In the genomic region with DNA sequence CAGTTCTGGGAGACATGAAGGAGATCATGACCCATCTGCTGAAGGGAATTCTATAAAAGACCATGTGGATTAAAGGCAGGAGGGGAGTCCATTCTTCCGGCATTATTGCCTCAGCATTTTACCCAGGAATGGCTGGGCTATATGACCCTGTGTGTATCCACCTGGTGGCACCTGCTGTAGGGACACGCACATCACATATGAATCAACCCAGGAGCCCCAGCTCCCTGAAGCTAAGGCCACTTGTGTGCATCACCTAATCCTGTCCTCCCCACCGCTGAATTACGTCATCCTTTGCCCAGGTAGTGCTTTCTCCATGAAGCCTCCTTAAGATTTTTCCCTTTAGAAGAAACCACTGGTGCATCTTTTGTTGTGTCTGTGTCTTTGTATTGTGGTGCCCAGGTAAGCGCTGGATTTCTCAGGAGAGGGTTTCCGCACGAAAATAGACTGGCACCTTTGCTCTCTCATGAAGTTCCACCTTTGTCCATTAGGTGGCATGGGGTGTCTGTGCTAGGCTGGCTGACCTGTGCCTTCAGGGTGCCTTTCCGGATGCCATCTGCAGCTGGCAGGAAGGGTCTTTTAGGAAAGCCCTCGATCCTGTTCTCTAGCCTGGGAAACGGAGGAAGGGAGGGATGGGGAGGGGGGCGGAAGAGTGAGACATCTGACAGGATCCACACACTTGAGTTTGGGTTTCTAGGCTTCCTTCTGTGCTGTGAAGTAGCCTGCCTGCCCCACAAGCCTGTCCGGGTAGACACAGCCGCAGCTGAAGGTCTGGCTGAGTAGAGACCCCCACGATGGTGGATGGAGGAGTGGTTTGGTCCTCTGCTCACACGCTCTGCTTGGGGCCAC, we compare ENCODE assay signal across 8 mouse cellular contexts. TPM values are rescaled to one million over a fixed set of nuclear protein-coding genes. Genes with fewer than 3 reads are reported as not detected.
DNase-seq lines count a peak whose midpoint lies in the region; ATAC-seq and TF ChIP-seq lines count a peak whose summit lies in the region.

No protein-coding gene starts in this region.

- TF ChIP-seq CTCF in forebrain, postnatal 0 days (IDR thresholded peaks at IDR 0.05; ENCODE audit: low read depth): peak; percentile 94
- TF ChIP-seq CTCF in hindbrain, postnatal 0 days (IDR thresholded peaks at IDR 0.05; ENCODE audit: low read depth): peak; percentile 96

- H3K9ac ChIP-seq in forebrain, postnatal 0 days: no peak overlapping the region
- 0 out of 2 replicates have a peak overlapping the region, but pooled peaks have one; percentile 5 for H3K9ac ChIP-seq in hindbrain, postnatal 0 days (replicated peaks; ENCODE audit: low read length)
- H3K9ac ChIP-seq in limb, embryonic 11.5 days (ENCODE audit: low read length): 0 out of 2 replicates have a peak overlapping the region, but pooled peaks have one; percentile 17
- H3K9ac ChIP-seq in midbrain, embryonic 12.5 days (replicated peaks): no peak overlapping the region

- H3K27me3 ChIP-seq in forebrain, postnatal 0 days (ENCODE audit: insufficient read depth, low read length): no peaks in the 10 kb centered on the region
- no peaks in the 10 kb centered on the region for H3K27me3 ChIP-seq in hindbrain, postnatal 0 days (ENCODE audit: insufficient read depth, low read length)
- H3K27me3 ChIP-seq in limb, embryonic 11.5 days (ENCODE audit: control insufficient read depth, insufficient read depth, low read length): no peaks in the 10 kb centered on the region
- no peaks in the 10 kb centered on the region for H3K27me3 ChIP-seq in midbrain, embryonic 12.5 days

- no peaks in the 10 kb centered on the region for H3K4me1 ChIP-seq in forebrain, postnatal 0 days (ENCODE audit: insufficient read depth)
- H3K4me1 ChIP-seq in hindbrain, postnatal 0 days (ENCODE audit: insufficient read depth, low read length): 0 out of 2 replicates have a peak, but pooled peaks cover 3% of the 10 kb centered on the region
- peaks cover 7% of the 10 kb centered on the region; the same call in 1 of the 2 replicates for H3K4me1 ChIP-seq in limb, embryonic 11.5 days (ENCODE audit: control insufficient read depth, insufficient read depth, low read length)
- peaks cover 11% of the 10 kb centered on the region for H3K4me1 ChIP-seq in midbrain, embryonic 12.5 days

- peak; percentile 84 for ATAC-seq in forebrain, postnatal 0 days
- ATAC-seq in hindbrain, postnatal 0 days: peak; percentile 79
- 0 out of 2 replicates have a peak, but pooled peaks have one; percentile 37 for ATAC-seq in limb, embryonic 11.5 days (ENCODE audit: insufficient number of reproducible peaks, low FRiP score, low TSS enrichment, low read depth)
- ATAC-seq in midbrain, embryonic 12.5 days (ENCODE audit: low FRiP score, low read depth): peak; percentile 64; the same call in 1 of the 2 replicates

- H3K9me3 ChIP-seq in forebrain, postnatal 0 days (ENCODE audit: low read length): no peaks in the 10 kb centered on the region
- no peaks in the 10 kb centered on the region for H3K9me3 ChIP-seq in hindbrain, postnatal 0 days (ENCODE audit: low read length)
- H3K9me3 ChIP-seq in limb, embryonic 11.5 days (ENCODE audit: control insufficient read depth, low read length): no peaks in the 10 kb centered on the region
- no peaks in the 10 kb centered on the region for H3K9me3 ChIP-seq in midbrain, embryonic 12.5 days

- DNase-seq in left cerebral cortex, adult 18-20 months (ENCODE audit: low spot score in 2 of 2): peak; percentile 54 to 69
- no peak for DNase-seq in left cerebral cortex, adult 11 months (ENCODE audit: low spot score)
- DNase-seq in cerebellum, adult 8-10 months: peak; percentile 84
- DNase-seq in forebrain, postnatal 0 days: peak; percentile 73
- peak; percentile 88 for DNase-seq in hindbrain, postnatal 0 days (ENCODE audit: low spot score)
- DNase-seq in limb, embryonic 11.5 days (ENCODE audit: low spot score): peak; percentile 78
- DNase-seq in spleen, postnatal 36 days (ENCODE audit: low spot score in 2 of 2): peak; percentile 69 to 73

- H3K4me2 ChIP-seq in forebrain, postnatal 0 days (ENCODE audit: low read depth): no peak overlapping the region
- H3K4me2 ChIP-seq in hindbrain, postnatal 0 days (ENCODE audit: low read depth, low read length): peak overlapping the region; percentile 7; the same call in 1 of the 2 replicates
- no peak overlapping the region for H3K4me2 ChIP-seq in limb, embryonic 11.5 days (ENCODE audit: low read depth, severe bottlenecking)
- H3K4me2 ChIP-seq in midbrain, embryonic 12.5 days (replicated peaks): no peak overlapping the region

- H3K27ac ChIP-seq in forebrain, postnatal 0 days (ENCODE audit: low read depth, low read length): no peak overlapping the region
- 0 out of 2 replicates have a peak overlapping the region, but pooled peaks have one; percentile 11 for H3K27ac ChIP-seq in hindbrain, postnatal 0 days
- no peak overlapping the region for H3K27ac ChIP-seq in limb, embryonic 11.5 days (replicated peaks; ENCODE audit: low read depth, low read length)
- no peak overlapping the region; the same call in 1 of the 2 replicates for H3K27ac ChIP-seq in midbrain, embryonic 12.5 days (replicated peaks)

- WGBS in forebrain, postnatal 0 days: 33% methylated on average over 15 of the region's 15 CpGs
- WGBS in hindbrain, postnatal 0 days: 38% methylated on average over 15 of the region's 15 CpGs
- 32% methylated on average over 15 of the region's 15 CpGs for WGBS in limb, embryonic 11.5 days
- WGBS in midbrain, embryonic 12.5 days: 35% methylated on average over 15 of the region's 15 CpGs

- H3K4me3 ChIP-seq in forebrain, postnatal 0 days (ENCODE audit: low read depth, low read length): no peak overlapping the region
- H3K4me3 ChIP-seq in hindbrain, postnatal 0 days (ENCODE audit: low read length): no peak overlapping the region
- H3K4me3 ChIP-seq in limb, embryonic 11.5 days (ENCODE audit: low read depth, low read length): no peak overlapping the region
- H3K4me3 ChIP-seq in midbrain, embryonic 12.5 days: no peak overlapping the region

- H3K36me3 ChIP-seq in forebrain, postnatal 0 days (ENCODE audit: insufficient read depth): no peaks in the 10 kb centered on the region
- no peaks in the 10 kb centered on the region for H3K36me3 ChIP-seq in hindbrain, postnatal 0 days (ENCODE audit: insufficient read depth, low read length)
- no peaks in the 10 kb centered on the region for H3K36me3 ChIP-seq in limb, embryonic 11.5 days (ENCODE audit: control insufficient read depth, insufficient read depth, low read length)
- no peaks in the 10 kb centered on the region for H3K36me3 ChIP-seq in midbrain, embryonic 12.5 days

RNA-seq across cellular contexts. Expression of gene Nisch, which starts 1.4 kb away (rescaled TPM):
- 100 to 1,000 TPM; 359 to 363 TPM for total RNA-seq in left cerebral cortex, adult 18-20 months (2021)
- total RNA-seq in forebrain, postnatal 0 days (2014; rRNA removed): 211 and 300 TPM in 2 replicates
- polyA plus RNA-seq in forebrain, postnatal 0 days (2015; fragmentation: Nextera tagmentation; extraction: Ambion mirVana): 148 and 199 TPM in 2 replicates
- 281 and 419 TPM in 2 replicates for total RNA-seq in hindbrain, postnatal 0 days (2014; rRNA removed)
- 234 and 243 TPM in 2 replicates for polyA plus RNA-seq in hindbrain, postnatal 0 days (2015; fragmentation: Nextera tagmentation; extraction: Ambion mirVana)
- 346 and 377 TPM in 2 replicates for polyA plus RNA-seq in limb, embryonic 11.5 days (2014; fragmentation: Nextera tagmentation; extraction: Ambion mirVana)
- 463 and 480 TPM in 2 replicates for polyA plus RNA-seq in midbrain, embryonic 12.5 days (2016; fragmentation: Nextera tagmentation; extraction: Ambion mirVana)

RNA-seq across cellular contexts. Expression of gene Sema3g, which starts 2.3 kb away (rescaled TPM):
- 1 to 10 TPM; 4.7 to 5.3 TPM for total RNA-seq in left cerebral cortex, adult 18-20 months (2021)
- 2.2 and 3.7 TPM in 2 replicates for total RNA-seq in forebrain, postnatal 0 days (2014; rRNA removed)
- 0.23 and 0.31 TPM in 2 replicates for polyA plus RNA-seq in forebrain, postnatal 0 days (2015; fragmentation: Nextera tagmentation; extraction: Ambion mirVana)
- 2.9 and 4.9 TPM in 2 replicates for total RNA-seq in hindbrain, postnatal 0 days (2014; rRNA removed)
- polyA plus RNA-seq in hindbrain, postnatal 0 days (2015; fragmentation: Nextera tagmentation; extraction: Ambion mirVana): 0.33 and 0.38 TPM in 2 replicates
- polyA plus RNA-seq in limb, embryonic 11.5 days (2014; fragmentation: Nextera tagmentation; extraction: Ambion mirVana): 0.09 and 0.20 TPM in 2 replicates
- polyA plus RNA-seq in midbrain, embryonic 12.5 days (2016; fragmentation: Nextera tagmentation; extraction: Ambion mirVana): 0.69 and 1.1 TPM in 2 replicates

RNA-seq across cellular contexts. Expression of gene Tnnc1, which starts 7.3 kb away (rescaled TPM):
- 10 to 100 TPM; 18.8 to 20.1 TPM for total RNA-seq in left cerebral cortex, adult 18-20 months (2021)
- 1.2 and 2.4 TPM in 2 replicates for total RNA-seq in forebrain, postnatal 0 days (2014; rRNA removed)
- polyA plus RNA-seq in forebrain, postnatal 0 days (2015; fragmentation: Nextera tagmentation; extraction: Ambion mirVana): 2.4 and 3.0 TPM in 2 replicates
- total RNA-seq in hindbrain, postnatal 0 days (2014; rRNA removed): 0.68 and 1.6 TPM in 2 replicates
- 2.9 and 3.0 TPM in 2 replicates for polyA plus RNA-seq in hindbrain, postnatal 0 days (2015; fragmentation: Nextera tagmentation; extraction: Ambion mirVana)
- 16.6 and 18.7 TPM in 2 replicates for polyA plus RNA-seq in limb, embryonic 11.5 days (2014; fragmentation: Nextera tagmentation; extraction: Ambion mirVana)
- polyA plus RNA-seq in midbrain, embryonic 12.5 days (2016; fragmentation: Nextera tagmentation; extraction: Ambion mirVana): 1.9 and 3.0 TPM in 2 replicates

RNA-seq across cellular contexts. Expression of gene Phf7, which starts 35.7 kb away (rescaled TPM):
- 1 to 10 TPM; 3.2 to 4.1 TPM for total RNA-seq in left cerebral cortex, adult 18-20 months (2021)
- total RNA-seq in forebrain, postnatal 0 days (2014; rRNA removed): 7.1 and 8.6 TPM in 2 replicates
- 12.2 and 12.9 TPM in 2 replicates for polyA plus RNA-seq in forebrain, postnatal 0 days (2015; fragmentation: Nextera tagmentation; extraction: Ambion mirVana)
- 4.1 and 5.3 TPM in 2 replicates for total RNA-seq in hindbrain, postnatal 0 days (2014; rRNA removed)
- polyA plus RNA-seq in hindbrain, postnatal 0 days (2015; fragmentation: Nextera tagmentation; extraction: Ambion mirVana): 8.8 and 11.0 TPM in 2 replicates
- 12.7 and 13.5 TPM in 2 replicates for polyA plus RNA-seq in limb, embryonic 11.5 days (2014; fragmentation: Nextera tagmentation; extraction: Ambion mirVana)
- 12.0 and 12.2 TPM in 2 replicates for polyA plus RNA-seq in midbrain, embryonic 12.5 days (2016; fragmentation: Nextera tagmentation; extraction: Ambion mirVana)

RNA-seq across cellular contexts. Expression of gene Bap1, which starts 35.9 kb away (rescaled TPM):
- 100 to 1,000 TPM; 145 TPM for total RNA-seq in left cerebral cortex, adult 18-20 months (2021)
- 136 and 139 TPM in 2 replicates for total RNA-seq in forebrain, postnatal 0 days (2014; rRNA removed)
- 104 and 115 TPM in 2 replicates for polyA plus RNA-seq in forebrain, postnatal 0 days (2015; fragmentation: Nextera tagmentation; extraction: Ambion mirVana)
- 119 and 136 TPM in 2 replicates for total RNA-seq in hindbrain, postnatal 0 days (2014; rRNA removed)
- polyA plus RNA-seq in hindbrain, postnatal 0 days (2015; fragmentation: Nextera tagmentation; extraction: Ambion mirVana): 101 and 104 TPM in 2 replicates
- 111 and 112 TPM in 2 replicates for polyA plus RNA-seq in limb, embryonic 11.5 days (2014; fragmentation: Nextera tagmentation; extraction: Ambion mirVana)
- polyA plus RNA-seq in midbrain, embryonic 12.5 days (2016; fragmentation: Nextera tagmentation; extraction: Ambion mirVana): 124 and 127 TPM in 2 replicates

Comparison
In these comparisons a context has a peak if more than half of its experiments do, and no peak if none do; other contexts are left out.
1. H3K9ac ChIP-seq: peak in hindbrain, postnatal 0 days (single experiment) and limb, embryonic 11.5 days (single experiment); none in forebrain, postnatal 0 days (single experiment) and midbrain, embryonic 12.5 days (single experiment).
2. Peak in every context shown above with its lines, with median percentiles within 50 percentile points of each other: ATAC-seq.